Mouse (Mus musculus) G1E-ER4 (cell line): ENCODE measurements around the gene Arhgap10. TPM values are rescaled to one million over a fixed set of nuclear protein-coding genes. Genes with fewer than 3 reads are reported as not detected.

ENCODE experiments used
- GATA1 ChIP-seq: IDR thresholded peaks from one replicate; pipeline ENCODE4 v1.8.0; 2012; ENCODE audit warnings: low read length, inconsistent platforms
- polyA plus RNA-seq: library from polyadenylated mRNA; stranded (reverse); fragments of >175 nt; gene quantifications from 2 replicates; pipeline ENCODE4 v1.2.3, GENCODE M21; 2012

Gene Arhgap10
- polyA plus RNA-seq, 1 experiment = 21.0 TPM

DNA sequence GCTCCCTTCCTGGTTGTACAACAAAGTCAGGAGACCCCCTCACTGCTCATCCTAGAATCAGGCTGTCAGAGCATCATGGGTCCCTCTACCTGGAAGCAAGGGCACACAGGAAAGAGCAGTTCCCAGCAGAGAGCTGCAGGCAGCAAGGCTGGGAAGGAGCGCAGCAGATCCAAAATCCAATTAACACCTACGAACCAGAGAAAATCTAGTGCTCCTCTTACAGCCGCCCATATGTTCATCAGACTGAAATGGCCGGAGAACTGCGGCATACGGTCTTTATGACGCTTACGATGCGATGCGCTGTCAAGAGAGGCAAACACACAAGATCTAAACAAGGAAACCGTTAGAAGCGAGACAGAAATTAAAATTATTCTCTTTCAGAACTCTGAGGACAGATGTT lies 229.3 kb downstream of the Arhgap10 start:
- no peak for TF ChIP-seq GATA1

DNA sequence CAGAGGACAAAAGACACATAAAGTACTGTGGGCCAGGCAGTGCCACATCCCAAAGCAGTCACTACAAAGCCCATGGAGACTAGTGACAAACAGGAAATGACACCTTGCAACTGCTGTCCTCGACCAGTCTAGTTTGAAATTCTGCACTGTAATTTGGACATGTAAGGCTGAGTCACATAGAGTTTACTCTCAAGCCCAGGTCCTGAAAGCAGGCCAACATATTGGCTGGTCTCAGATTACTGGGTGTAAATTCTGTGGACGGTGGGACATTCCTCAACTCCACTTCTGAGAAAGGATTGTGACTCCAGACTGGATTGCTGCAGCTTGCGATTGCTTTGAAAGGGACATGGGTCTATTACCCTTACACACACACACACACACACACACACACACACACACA lies 229.7 kb downstream of the Arhgap10 start:
- no peak for TF ChIP-seq GATA1

DNA sequence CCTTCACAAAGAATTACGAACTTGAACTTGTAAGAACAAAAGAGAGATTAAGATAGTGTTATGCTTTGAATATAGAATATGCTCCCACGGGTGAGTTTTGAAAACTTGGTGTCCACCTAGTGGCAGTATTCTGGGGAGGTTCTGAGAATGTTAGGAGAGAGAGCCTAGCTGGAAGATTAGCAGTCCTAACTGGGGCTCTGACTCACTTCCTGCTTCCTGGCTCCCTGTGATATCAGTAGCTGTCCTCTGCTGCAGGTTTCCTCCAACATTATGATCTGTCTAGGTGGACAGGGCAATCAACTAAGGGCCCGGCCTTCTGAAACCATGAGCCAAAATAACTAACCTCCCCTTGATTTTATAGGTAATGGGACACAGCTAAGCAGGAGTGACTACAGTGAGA lies 233.3 kb downstream of the Arhgap10 start:
- TF ChIP-seq GATA1 = no peak

DNA sequence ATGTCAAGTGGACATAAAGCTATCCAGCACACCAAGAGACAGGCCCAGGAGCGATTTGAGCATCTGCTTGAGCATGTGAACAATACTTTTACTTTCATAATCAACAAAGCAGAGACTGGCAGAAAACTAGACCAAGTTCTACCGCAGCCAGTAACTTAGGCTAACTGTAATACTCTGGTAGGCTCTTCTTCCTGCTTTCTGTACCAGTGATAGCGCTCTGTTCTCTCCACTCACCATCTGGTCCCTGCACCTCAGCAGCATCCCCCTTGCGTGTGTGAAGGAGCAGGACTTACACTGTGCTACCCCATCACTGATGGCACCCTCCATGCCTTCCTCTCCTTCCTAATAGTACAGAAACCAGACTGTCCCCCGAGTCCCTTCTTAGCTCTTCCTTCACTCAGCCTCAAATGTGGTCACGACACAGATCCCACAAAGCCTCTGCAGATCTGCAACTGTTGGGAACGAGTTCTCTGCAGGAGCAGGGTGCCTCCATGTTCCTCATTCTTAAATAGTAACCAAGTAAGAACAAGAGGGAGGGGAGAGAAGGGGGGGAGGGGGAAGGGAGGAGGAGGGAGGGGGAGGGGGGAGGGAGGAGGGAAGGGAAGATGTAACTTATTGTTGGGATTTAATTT lies 235.0 kb downstream of the Arhgap10 start:
- no peak for TF ChIP-seq GATA1

DNA sequence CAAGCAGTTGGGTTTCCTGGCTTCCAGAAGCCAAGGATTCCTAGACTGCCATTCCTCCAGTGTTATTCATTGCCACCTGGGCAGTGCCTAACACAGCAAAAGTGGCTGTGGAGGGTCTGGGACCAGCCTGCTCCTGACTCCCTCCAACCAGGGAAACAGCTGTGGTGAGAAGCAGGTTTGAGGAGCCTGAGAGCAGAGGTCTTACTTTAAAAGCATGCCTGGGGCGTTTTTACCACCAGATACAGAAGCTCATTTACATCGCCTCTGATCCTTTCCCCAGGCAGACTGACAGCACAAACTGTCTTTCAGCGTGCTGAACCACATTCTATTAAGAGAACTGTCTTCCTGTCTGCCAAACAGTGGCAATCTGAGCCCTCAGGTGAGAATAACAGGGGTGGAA lies 237.8 kb downstream of the Arhgap10 start:
- no peak for TF ChIP-seq GATA1

DNA sequence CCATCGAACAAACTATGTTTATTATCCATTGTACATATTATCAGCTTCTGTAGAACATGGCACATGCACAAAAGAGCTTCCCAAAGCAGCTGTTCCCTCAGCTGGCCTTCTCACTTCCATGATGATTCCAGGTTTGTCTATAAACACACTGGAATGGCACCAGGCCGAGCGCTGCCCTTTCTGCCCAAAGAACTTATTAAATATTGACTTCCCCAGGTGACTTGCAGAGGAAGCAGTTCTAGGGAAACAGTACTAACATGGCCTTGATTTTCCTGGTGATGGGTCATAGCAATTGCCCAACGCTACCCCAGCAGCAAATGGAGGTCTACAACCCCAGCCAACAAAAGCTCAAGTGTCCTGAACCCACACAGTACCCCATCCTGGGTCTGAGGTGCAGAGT lies 239.5 kb downstream of the Arhgap10 start:
- TF ChIP-seq GATA1 = no peak

DNA sequence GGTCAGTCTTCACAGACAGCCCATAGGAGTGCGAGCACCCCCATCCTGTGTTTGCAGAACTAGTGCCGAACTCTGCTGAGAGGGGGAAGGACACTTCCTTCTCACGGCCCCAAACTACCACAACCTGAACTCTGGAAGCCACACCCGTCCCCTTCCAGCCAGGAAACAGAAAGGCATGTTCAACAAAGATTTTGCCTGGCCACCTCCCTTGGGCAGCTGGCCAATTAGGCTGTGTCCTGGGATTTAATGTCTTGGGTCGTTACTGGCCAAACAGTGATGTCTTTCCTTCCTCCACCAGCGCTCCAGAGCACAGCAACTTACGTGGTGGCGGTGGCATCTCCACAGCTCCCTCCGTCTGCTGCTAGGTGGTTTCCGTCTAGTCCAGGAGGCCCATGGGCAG lies 240.9 kb downstream of the Arhgap10 start:
- TF ChIP-seq GATA1 = no peak

DNA sequence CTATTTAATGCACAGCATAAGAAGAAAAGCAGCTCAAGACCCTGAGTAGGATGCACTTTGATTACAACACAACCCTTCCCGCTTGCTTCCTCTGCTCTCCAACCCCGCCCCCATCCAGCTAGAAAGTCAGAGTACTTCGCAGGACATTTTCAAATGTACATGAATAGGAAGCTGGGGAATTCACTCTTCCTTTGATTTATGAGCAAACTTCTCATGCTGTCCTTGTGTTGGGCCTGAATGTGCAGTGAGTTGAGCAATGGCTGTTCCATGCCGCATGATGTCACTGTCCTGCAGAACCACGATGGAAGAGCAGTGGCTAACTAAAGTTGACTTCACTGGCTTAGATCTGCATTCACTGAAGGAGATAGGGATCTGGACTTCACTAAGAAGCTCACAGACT lies 242.2 kb downstream of the Arhgap10 start:
- TF ChIP-seq GATA1 = no peak

DNA sequence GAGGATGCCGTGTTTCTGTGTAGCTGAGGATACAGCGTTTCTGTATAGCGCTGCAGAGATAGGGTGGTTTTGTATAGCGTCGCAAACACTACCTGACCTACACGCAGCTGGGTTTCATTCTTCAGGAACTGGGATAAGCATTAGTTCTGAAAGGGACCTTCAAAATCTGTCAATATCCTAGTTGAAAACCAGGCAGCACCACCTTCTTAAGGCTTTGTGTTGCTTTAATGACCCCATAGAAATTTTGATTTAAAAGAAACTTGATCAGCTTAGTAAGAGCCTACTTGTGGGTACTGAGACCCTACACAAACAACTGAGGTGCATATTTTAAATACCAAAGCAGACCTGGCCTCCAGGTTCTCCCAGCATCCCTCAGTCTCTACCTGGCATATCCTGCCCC lies 245.6 kb downstream of the Arhgap10 start:
- no peak for TF ChIP-seq GATA1

DNA sequence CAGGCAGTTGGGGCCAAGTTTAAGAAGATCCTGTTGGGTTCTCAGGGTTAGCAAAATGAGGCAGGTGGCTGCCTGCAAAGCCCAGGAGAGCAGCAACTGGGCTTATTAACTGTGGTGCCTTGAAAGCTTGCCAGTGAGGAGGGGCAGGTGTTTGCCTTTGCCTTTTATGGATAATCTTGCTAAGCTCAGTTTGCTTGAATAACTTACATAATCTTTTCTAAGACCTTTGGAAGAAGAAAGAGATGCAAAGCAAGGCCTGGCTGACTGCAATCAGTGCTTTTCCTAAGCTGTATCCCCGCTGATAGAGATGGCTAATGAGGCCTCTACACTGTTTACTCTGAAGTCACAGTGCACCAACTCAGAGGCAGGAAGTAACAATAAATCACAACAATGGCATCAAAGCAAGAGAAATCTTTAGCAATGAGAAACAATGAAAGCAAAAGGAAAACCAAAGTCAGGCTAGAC lies 249.8 kb downstream of the Arhgap10 start:
- no peak for TF ChIP-seq GATA1

DNA sequence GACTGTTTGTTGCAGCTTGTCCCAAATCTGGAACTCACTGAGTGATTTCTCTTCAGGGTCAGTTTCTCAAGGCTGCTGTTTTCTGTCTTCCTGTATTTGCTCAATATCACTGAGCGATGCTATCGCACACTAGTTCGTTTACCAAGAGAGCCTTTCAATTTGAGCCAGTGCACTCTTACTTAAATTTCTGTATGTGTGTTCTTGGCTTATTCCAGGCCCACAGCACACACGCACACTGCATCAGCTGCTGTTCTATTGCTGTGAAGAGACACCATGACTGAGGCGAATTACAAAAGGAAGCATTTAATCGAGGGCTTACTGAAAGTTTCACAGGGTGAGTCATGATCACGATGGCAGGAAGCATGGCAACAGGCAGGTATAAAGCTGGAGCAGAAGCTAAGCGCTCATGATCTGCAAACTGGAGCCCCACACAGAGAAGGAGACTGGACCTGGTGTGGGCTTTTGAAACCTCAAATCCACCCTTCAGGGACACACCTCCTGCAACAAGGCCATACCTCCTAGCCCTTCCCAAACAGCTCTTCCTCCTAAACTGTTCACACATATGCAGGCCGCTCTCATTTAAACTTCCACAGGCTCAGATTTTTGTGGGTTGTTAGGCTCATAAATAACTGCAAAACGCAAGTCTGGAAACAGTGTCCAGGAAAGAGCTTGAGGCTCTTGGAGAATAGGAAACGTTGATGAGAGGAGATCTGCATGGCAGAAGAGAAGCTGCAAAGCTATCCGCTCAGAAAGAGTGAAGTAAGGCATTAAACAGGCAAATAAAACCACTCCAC lies 255.3 kb downstream of the Arhgap10 start:
- no peak for TF ChIP-seq GATA1

DNA sequence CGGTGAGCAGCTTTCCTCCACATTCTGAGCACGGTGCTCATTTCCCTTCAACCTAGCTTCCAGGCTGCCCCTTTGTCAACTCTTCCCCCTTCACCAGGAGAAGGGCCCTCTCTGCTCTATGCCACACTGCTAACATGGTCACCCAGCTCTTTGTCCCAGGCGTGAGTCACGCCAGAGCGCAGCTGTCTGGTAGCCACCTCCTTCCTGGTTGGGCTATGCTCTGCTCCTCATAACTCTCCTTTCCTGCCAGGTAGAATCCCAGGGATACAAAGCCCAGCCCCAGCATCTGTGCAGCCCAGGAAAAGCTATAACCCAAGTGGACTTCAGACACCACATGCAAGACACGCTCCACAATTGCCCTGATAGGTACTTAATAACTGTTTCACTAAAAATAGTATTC lies 256.5 kb downstream of the Arhgap10 start:
- no peak for TF ChIP-seq GATA1

DNA sequence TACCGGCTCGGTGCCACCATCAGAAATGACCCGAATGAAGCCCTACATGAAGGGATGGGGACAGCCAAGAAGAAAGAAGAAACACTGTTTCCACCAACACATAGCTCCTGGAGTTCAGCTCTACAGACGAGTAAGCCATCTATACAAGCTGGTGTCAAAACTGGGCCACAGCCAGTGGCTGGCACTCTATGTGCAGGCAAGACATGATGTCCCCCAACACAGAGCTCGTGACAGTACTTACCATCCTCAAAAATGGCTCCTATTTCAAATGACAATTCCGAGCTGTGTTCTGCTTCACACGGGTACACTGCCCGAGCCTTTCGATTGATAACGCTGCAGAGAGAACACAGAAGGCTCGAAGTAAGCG lies 260.7 kb downstream of the Arhgap10 start:
- no peak for TF ChIP-seq GATA1

DNA sequence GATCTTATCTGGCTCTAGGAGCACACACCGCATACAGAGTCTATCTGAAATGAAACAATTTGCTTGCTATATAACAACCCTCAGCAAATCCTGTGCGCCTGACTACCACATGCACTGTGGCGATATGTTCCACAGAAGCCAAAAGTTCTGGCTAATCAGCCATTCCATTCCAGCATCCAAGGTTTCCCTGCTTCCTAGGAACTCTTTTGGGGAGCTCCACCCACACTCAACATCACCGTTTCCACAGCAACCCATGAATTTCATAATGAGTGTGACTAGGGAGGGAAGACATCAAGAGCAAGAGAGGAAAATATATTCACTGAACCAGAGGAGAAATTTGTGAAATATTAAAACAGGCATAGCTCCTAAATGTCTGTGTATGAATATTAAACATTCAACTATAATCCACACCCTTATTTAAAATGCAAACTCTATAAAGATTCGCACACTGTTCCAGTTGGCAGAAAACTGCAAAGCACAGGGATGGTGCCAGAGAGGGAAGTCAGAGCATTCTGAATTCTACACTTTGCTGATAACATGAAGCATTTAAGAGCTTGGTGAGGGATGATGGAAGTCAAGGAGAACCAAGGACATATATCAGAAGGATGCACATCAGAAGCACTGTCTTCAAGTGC lies 261.2 kb downstream of the Arhgap10 start:
- TF ChIP-seq GATA1 = no peak

DNA sequence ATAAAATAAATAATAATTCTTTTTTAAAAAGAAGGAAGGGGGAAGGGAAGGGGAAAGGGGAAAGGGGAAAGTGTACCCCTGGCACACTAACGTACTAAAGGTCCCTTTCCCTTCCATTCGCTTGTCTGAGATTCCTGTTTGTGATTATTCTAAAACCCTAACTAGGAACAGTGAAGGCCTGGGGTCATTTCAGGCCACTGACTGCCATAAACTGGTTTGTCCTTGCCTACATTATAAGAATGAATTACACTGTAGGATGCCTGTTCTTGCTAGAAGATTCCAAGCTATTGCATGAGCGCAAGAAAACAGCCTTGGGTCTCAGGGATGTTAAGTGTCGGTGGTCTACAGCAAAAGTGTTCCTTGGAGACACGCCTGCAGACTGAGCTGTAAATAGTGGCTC lies 263.3 kb downstream of the Arhgap10 start:
- no peak for TF ChIP-seq GATA1

DNA sequence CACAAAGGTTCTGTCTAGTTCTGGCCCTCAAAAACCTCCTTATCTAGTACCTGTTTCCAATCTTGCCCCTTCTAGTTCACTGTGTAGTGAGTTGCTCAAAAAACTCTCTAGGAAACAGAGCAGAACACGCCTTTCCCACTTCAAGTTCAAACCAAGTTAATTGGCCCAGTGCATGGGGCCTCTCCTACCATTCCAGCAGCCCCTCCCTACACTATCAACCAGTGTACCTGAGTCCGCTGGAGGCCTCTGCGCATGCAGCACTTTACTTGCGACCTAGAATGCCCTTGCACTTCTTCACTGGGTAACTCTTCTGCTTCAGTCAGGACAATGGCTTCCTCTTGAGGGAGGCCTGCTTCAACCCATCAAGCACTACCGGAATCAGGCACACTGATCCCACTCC lies 266.6 kb downstream of the Arhgap10 start:
- TF ChIP-seq GATA1 = no peak

DNA sequence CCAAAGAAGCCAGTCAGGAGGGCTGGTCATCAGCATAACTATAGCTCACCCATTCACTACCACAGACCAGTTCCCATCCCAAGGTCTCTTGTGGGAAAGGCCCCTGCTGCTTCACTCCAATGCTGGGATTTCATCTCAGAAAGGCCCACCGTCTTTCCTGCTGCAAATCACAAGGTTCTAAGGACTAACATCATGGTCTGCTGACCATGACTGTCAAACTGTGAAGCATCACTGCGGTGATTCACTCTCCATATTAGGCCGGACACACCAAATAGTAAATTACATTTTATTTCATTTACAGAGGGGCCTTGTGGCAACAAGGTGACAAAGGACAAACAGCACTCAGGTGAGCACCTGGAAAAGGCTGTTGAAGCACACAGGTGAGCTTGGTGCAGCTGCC lies 267.7 kb downstream of the Arhgap10 start:
- no peak for TF ChIP-seq GATA1
